Mouse (Mus musculus) liver, embryonic 14.5 days (tissue): Measurements from ENCODE around the gene Flcn. TPM values are rescaled to one million over a fixed set of nuclear protein-coding genes. Genes with fewer than 3 reads are reported as not detected.

Source experiments
- ATAC-seq: fragments of 200-750 bp; cut with Nextera tagmentation; 2 replicates; pipeline ENCODE4 v1.8.0; 2017; ENCODE audit warnings: moderate number of reproducible peaks, mild to moderate bottlenecking, moderate library complexity; ENCODE audit not compliant: insufficient read depth
- DNase-seq, 3 experiments: peaks; one replicate each; pipeline ENCODE4 v3.0.0-alpha.2; 2012 to 2013; ENCODE audit warnings: low read depth in 3 of 3, low spot score in 3 of 3
- H3K27ac ChIP-seq: fragments of 300-500 bp; sonication (generic); 2 replicates; pipeline ENCODE4 v1.5.1; 2014; ENCODE audit warnings: moderate library complexity, mild to moderate bottlenecking, control low read depth, inconsistent platforms
- H3K27me3 ChIP-seq: fragments of 300-500 bp; sonication (generic); 2 replicates; pipeline ENCODE4 v1.6.1; 2014; ENCODE audit warnings: mild to moderate bottlenecking, low read length, moderate library complexity; ENCODE audit not compliant: control insufficient read depth, insufficient read depth
- H3K36me3 ChIP-seq: fragments of 300-500 bp; sonication (generic); replicated peaks from 2 replicates; pipeline ENCODE4 v1.6.1; 2014; ENCODE audit warnings: low read depth; ENCODE audit not compliant: control insufficient read depth, insufficient read depth
- H3K4me1 ChIP-seq, 2 experiments: fragments of 200-500 bp in 1 of 2; fragments of 300-500 bp in 1 of 2; sonication (generic) in 1 of 2; replicated peaks; 2 replicates each; pipeline ENCODE4 v1.6.1; 2012 to 2014; ENCODE audit warnings: antibody characterized with exemption in 1 of 2, inconsistent platforms in 1 of 2, low read length in 1 of 2; ENCODE audit not compliant: control insufficient read depth in 2 of 2, insufficient read depth in 2 of 2
- H3K4me2 ChIP-seq: fragments of 300-500 bp; sonication (generic); 2 replicates; pipeline ENCODE4 v1.6.1; 2014; ENCODE audit warnings: low read depth, mild to moderate bottlenecking, control low read depth, moderate library complexity
- H3K4me3 ChIP-seq, 2 experiments: fragments of 200-500 bp in 1 of 2; fragments of 300-500 bp in 1 of 2; sonication (generic) in 1 of 2; 2 replicates each; pipeline ENCODE4 v1.5.1; 2012 to 2014; ENCODE audit warnings: low read depth in 2 of 2, low read length in 2 of 2, mild to moderate bottlenecking in 2 of 2, control low read depth in 1 of 2, inconsistent platforms in 1 of 2, moderate library complexity in 1 of 2; ENCODE audit not compliant: insufficient read depth in 1 of 2
- H3K9ac ChIP-seq: fragments of 300-500 bp; sonication (generic); replicated peaks from 2 replicates; pipeline ENCODE4 v1.6.1; 2014; ENCODE audit warnings: mild to moderate bottlenecking, control low read depth, moderate library complexity
- H3K9me3 ChIP-seq: fragments of 300-500 bp; sonication (generic); 2 replicates; pipeline ENCODE4 v1.6.1; 2016; ENCODE audit warnings: low read length, mixed read lengths; ENCODE audit not compliant: control insufficient read depth
- CTCF ChIP-seq: IDR thresholded peaks from 2 replicates; pipeline ENCODE4 v1.5.1; 2016; ENCODE audit warnings: antibody characterized with exemption, low read depth, control low read depth
- EP300 ChIP-seq: IDR thresholded peaks from 2 replicates; pipeline ENCODE4 v1.6.1; 2016; ENCODE audit warnings: antibody characterized with exemption, low read depth
- WGBS: fragments of 180-500 bp; shearing (Covaris S2); extraction: QIAGEN DNeasy Blood & Tissue Kit; methylation state at CpG from one replicate; pipeline ENCODE4 v1.1.7; 2014; ENCODE audit not compliant: insufficient replicate concordance; 5-methylcytosine and 5-hydroxymethylcytosine counted together
- polyA plus RNA-seq, 2 experiments: library from polyadenylated mRNA; depleted of rRNA in 1 of 2; stranded (reverse) in 1 of 2; unstranded in 1 of 2; fragments of >200 nt; fragmentation: Nextera tagmentation in 1 of 2; extraction: Ambion mirVana in 1 of 2; gene quantifications; 2 replicates each; pipeline versions ENCODE4 v1.2.1 to v1.2.3; 2012 to 2014

Gene Flcn
- polyA plus RNA-seq, 2 experiments, result 7.2 to 11.1 TPM

DNA sequence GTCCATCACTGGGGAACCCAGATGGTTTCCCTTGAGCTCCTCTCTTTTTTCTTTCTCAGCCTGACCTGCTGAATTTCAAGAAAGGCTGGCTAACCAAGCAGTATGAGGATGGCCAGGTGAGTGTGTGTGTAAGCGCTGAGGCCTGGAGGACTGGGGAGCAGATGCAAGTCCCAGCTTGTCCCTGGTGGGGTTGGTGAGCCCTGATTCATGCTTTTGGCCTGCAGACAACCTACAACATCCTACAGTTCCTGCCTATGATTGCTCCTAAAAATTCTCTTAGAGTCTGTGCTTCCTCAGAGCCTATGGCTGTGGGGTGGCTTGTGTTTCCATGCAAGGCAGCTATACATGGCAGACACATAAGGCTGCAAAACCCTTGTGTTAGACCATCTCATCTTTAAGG lies 66.1 kb downstream of the Flcn start:
- no peak for DNase-seq
- no peak for ATAC-seq
- Histone ChIP-seq H3K27ac (no peak overlapping the region), H3K27me3 (no peaks in the 10 kb centered on the region), H3K9me3 (no peaks in the 10 kb centered on the region), H3K4me1 (peaks cover 0 to 9% of the 10 kb centered on the region in 2 experiments; a peak in 2 of 4 replicates), H3K9ac (no peak overlapping the region), H3K4me3 (no peak overlapping the region), H3K36me3 (peaks cover 4% of the 10 kb centered on the region; the same call in 1 of the 2 replicates), H3K4me2 (no peak overlapping the region)
- WGBS, result 79% methylated on average over 1 of the region's 1 CpGs
- no peak for TF ChIP-seq EP300
- TF ChIP-seq CTCF, result no peak

DNA sequence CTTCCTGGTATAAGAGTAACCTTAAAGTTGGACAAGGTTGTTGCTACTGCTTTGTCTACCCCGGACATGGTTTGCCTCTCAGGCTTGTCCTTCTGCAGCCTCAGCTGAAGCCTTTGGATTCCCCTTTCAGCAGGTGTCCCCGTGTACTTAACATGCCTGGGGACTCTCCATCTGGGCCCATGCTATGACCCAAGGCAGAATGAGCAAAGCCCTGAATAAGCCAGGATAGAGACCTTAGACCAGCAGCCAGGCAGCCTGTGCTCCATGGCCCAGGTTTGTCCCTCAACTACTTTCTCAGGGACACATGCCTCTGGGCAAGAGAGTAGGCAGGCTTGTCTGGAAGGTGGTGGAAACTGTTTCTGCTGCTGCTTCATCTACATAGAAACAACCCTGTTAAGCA lies 66.5 kb downstream of the Flcn start:
- H3K36me3 ChIP-seq, result peaks cover 4% of the 10 kb centered on the region; the same call in 1 of the 2 replicates
- ATAC-seq (no peak), DNase-seq (no peak)
- no peak overlapping the region for H3K27ac ChIP-seq
- TF ChIP-seq EP300 (no peak), CTCF (no peak)
- 78% methylated on average over 2 of the region's 2 CpGs for WGBS
- H3K4me1 ChIP-seq, result peaks cover 0 to 10% of the 10 kb centered on the region in 2 experiments; a peak in 2 of 4 replicates
- no peak overlapping the region for H3K9ac ChIP-seq
- no peaks in the 10 kb centered on the region for H3K9me3 ChIP-seq
- no peak overlapping the region for H3K4me3 ChIP-seq
- no peak overlapping the region for H3K4me2 ChIP-seq
- H3K27me3 ChIP-seq, result no peaks in the 10 kb centered on the region

DNA sequence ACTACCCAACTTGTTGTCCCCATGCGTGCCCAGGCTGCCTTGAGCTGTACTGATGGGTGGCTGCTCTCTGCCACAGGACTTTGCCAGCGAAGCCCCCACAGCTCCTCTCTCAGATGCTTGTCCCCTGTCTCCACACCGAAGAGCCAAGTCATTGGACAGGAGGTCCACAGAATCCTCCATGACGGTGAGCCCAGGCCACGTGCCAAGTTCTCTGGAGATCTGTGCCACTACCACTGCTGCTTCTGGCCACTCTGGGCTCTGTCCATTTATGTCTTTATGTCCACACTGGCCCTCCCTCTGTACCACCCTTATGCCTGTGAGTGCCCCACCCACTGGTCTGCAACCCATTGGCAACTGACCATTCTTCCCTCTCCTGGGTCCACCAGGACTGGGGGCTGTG lies 67.9 kb downstream of the Flcn start:
- Histone ChIP-seq H3K4me2 (no peak overlapping the region), H3K36me3 (peaks cover 4% of the 10 kb centered on the region; the same call in 1 of the 2 replicates)

More for the DNA sequence above, 67.9 kb downstream of the Flcn start:
- H3K9me3 ChIP-seq, result no peaks in the 10 kb centered on the region
- peaks cover 0 to 10% of the 10 kb centered on the region in 2 experiments; a peak in 2 of 4 replicates for H3K4me1 ChIP-seq
- ATAC-seq (no peak), DNase-seq (no peak)
- TF ChIP-seq EP300 (no peak), CTCF (no peak)
- H3K9ac ChIP-seq, result no peak overlapping the region
- H3K4me3 ChIP-seq, result no peak overlapping the region
- WGBS, result 85% methylated on average over 5 of the region's 5 CpGs
- H3K27ac ChIP-seq, result no peak overlapping the region
- no peaks in the 10 kb centered on the region for H3K27me3 ChIP-seq

Other genes starting within 250 kb of the Flcn start
- not detected in 2 replicates for gene Olfr222, start 233.8 kb downstream of the Flcn start, polyA plus RNA-seq (2012; rRNA removed)
- not detected in 2 replicates for gene Olfr222, start 233.8 kb downstream of the Flcn start, polyA plus RNA-seq (2014; fragmentation: Nextera tagmentation; extraction: Ambion mirVana)
- not detected in 2 replicates for gene Olfr223, start 216.7 kb downstream of the Flcn start, polyA plus RNA-seq (2012; rRNA removed)
- not detected in 2 replicates for gene Olfr223, start 216.7 kb downstream of the Flcn start, polyA plus RNA-seq (2014; fragmentation: Nextera tagmentation; extraction: Ambion mirVana)
- gene Mprip, start 148.7 kb downstream of the Flcn start, polyA plus RNA-seq (2012; rRNA removed), result 10.8 and 14.6 TPM in 2 replicates
- 10.2 and 15.7 TPM in 2 replicates for gene Mprip, start 148.7 kb downstream of the Flcn start, polyA plus RNA-seq (2014; fragmentation: Nextera tagmentation; extraction: Ambion mirVana)
- 1.9 TPM in 2 replicates for gene Pld6, start 22.4 kb downstream of the Flcn start, polyA plus RNA-seq (2012; rRNA removed)
- 0.50 and 0.68 TPM in 2 replicates for gene Pld6, start 22.4 kb downstream of the Flcn start, polyA plus RNA-seq (2014; fragmentation: Nextera tagmentation; extraction: Ambion mirVana)
- gene Nt5m, start 29.4 kb upstream of the Flcn start, polyA plus RNA-seq (2012; rRNA removed), result 8.5 and 8.9 TPM in 2 replicates
- gene Nt5m, start 29.4 kb upstream of the Flcn start, polyA plus RNA-seq (2014; fragmentation: Nextera tagmentation; extraction: Ambion mirVana), result 10.0 and 10.6 TPM in 2 replicates
- 26.2 and 33.5 TPM in 2 replicates for gene Cops3, start 29.8 kb upstream of the Flcn start, polyA plus RNA-seq (2012; rRNA removed)
- 108 and 112 TPM in 2 replicates for gene Cops3, start 29.8 kb upstream of the Flcn start, polyA plus RNA-seq (2014; fragmentation: Nextera tagmentation; extraction: Ambion mirVana)
- gene Med9, start 138.2 kb upstream of the Flcn start, polyA plus RNA-seq (2012; rRNA removed), result 9.4 and 11.2 TPM in 2 replicates
- 15.9 and 18.0 TPM in 2 replicates for gene Med9, start 138.2 kb upstream of the Flcn start, polyA plus RNA-seq (2014; fragmentation: Nextera tagmentation; extraction: Ambion mirVana)
- 0.37 and 0.43 TPM in 2 replicates for gene Rasd1, start 154.9 kb upstream of the Flcn start, polyA plus RNA-seq (2012; rRNA removed)
- 0.52 and 0.69 TPM in 2 replicates for gene Rasd1, start 154.9 kb upstream of the Flcn start, polyA plus RNA-seq (2014; fragmentation: Nextera tagmentation; extraction: Ambion mirVana)
- 5.2 and 6.2 TPM in 2 replicates for gene Pemt, start 236.5 kb upstream of the Flcn start, polyA plus RNA-seq (2012; rRNA removed)
- 8.8 and 9.0 TPM in 2 replicates for gene Pemt, start 236.5 kb upstream of the Flcn start, polyA plus RNA-seq (2014; fragmentation: Nextera tagmentation; extraction: Ambion mirVana)